In the genomic region with DNA sequence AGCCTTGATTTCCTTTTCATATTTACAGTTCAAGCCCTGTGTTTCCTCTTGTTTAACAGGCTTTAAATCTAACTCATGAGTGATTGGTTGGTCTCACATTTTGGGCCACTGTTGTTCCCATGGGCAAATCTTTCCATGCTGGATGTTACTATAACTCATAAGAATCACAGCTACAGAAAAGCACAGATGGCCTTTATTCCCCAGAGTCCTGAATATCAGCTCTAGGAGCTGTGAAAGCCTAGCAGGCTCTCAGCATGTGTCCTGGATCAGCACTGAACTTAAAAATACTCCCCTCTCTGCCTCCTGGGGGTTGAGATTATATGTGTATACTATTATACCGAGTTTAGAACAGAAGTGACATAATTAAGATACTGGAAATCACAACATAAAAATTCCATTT, we compare ENCODE assay signal across 16 mouse cellular contexts.
"Had no signal": no experiment of that assay in that cellular context is flagged by ENCODE, and none has a peak within 500 bp of the region (broad histone marks: within the 10 kb centered on the region; RNA-seq: fewer than 3 reads in every experiment).

No protein-coding gene starts in this region.

- H3K27me3 ChIP-seq: stomach, embryonic 15.5 days had no signal

- H3K36me3 ChIP-seq: midbrain, embryonic 10.5 days; stomach, embryonic 15.5 days had no signal

- H3K4me2 ChIP-seq: lung, embryonic 14.5 days; stomach, embryonic 15.5 days had no signal

- H3K27ac ChIP-seq: left cerebral cortex, adult 2 months; liver, embryonic 14.5 days; macrophage; midbrain, embryonic 10.5 days; stomach, embryonic 15.5 days had no signal

- H3K9ac ChIP-seq: liver, embryonic 14.5 days; liver, postnatal 0 days; lung, embryonic 14.5 days; stomach, embryonic 15.5 days had no signal

- H3K4me3 ChIP-seq: left cerebral cortex, adult 2 months; midbrain, embryonic 10.5 days; stomach, embryonic 15.5 days had no signal

- H3K4me1 ChIP-seq: midbrain, embryonic 10.5 days; stomach, embryonic 15.5 days had no signal

- H3K9me3 ChIP-seq: midbrain, embryonic 10.5 days; stomach, embryonic 15.5 days had no signal

- DNase-seq: kidney, adult 18-20 months; kidney, postnatal 10 days; kidney, postnatal 36 days; layer of hippocampus, postnatal 36 days; liver, postnatal 0 days; lung, embryonic 14.5 days; right cerebral cortex, postnatal 25 days; spleen, adult 18-20 months; thymus, postnatal 25 days had no signal

- ATAC-seq: intestine, embryonic 16.5 days; liver, postnatal 0 days; lung, postnatal 0 days had no signal
